Mouse (Mus musculus): ENCODE measurements at regions not wholly inside any gene's neighbourhood (a gene's known extent, or its start where the extent isn't known, plus 50 kb on each side); places are given as distances from the start of the nearest gene placed in this dataset.

DNA sequence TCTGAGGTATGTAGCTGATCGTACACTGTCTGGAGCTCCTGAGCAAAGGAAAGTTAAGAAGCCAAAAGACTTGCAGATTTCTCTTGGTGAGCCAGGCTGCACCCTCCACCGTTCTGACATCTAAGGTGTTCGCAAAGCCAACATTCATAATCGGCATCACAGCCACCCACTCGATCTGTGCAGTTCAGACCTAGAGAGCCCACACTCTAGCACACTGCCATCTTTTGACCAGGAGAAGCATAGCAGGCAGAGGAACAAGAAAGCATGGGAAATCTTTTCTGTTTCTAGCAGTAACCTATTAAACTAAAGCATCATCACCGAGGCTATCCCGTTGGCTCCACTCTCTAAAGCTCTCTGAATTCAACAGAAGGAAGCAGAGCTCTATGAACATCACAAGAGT lies 59.2 kb downstream of the Areg start:
- peak; percentile 4 for DNase-seq (ENCODE audit: low read depth, low spot score)

DNA sequence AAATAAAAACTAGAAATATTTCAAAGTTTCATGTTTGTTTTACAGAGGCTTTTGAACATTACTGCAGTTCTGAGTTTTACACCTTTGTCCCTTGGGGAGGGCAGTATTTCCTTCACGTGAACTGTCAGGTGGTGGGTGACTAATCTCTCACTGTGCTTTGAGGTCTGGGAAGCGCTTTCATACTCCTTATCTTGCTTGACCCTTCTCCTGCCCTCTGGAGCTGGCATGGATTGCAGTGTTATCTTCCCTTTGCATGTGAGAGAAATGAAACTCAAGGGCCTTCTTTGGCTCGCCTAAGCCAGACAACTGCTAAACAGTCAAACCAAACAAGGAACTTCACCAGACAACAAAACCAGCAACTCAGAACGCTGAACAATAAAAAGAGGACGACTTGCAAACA lies 61.0 kb downstream of the Areg start:
- DNase-seq (ENCODE audit: low read depth, low spot score): no peak

DNA sequence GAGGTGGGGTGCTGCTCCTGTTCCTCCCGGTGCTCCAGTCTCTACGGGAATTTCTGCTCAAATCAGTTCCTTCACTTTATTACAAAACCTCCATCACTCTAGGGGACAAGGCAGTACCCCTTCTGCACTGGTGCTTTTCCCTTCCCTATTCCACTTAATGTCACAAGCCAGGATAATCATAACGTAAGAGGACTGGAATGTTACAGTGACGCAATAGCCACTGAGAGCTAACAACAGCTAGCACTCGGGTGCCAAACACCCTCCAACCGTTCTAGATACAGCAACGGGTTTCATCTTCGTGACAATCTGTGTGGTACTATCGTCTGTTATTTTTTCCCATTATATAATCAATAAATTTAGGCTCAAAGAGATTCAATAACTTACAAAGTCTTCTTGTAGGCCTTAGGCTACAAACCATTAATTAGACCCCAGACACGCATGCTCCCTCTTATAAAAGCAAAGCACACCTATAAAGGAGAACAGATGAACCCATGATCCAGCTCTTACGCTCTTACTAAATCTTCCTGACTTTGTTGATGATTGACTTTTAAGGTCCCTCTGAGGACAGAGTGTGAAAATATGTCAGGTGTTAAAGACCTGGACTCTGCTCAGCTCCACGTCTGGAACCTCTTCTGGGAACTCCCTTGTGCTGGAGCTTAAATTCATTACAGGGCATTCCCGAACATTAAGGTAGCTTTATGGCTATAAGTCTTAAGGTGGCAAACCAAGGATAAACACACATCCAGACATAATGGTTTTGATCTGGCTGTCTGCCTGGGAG lies 65.0 kb downstream of the Areg start:
- no peak for DNase-seq (ENCODE audit: low read depth, low spot score)

DNA sequence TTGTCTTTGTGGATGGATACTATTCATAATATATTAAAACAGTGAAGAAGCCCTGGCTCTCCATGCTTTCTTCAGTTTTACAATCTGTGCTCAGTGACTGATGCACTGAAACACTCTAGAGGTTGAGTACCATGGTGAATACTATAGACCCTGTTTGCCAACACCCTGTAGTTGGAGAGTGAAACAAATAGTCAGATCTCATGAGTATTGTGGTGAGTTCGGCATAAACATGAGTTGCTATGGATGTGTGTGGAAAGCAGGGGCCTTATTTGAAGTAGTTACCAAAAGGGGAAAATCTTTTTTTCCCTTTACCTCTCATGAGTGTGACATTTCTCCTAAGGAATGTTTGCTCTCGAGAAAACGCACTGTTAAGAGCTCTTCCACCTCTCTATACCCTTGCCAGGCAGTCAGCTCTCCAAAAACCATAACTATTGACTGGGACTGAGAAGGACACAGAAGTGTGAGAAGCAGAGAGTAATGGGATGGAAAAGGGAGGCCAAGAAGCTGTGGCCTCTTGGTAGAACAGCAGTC lies 66.0 kb downstream of the Areg start:
- no peak for DNase-seq (ENCODE audit: low read depth, low spot score)

DNA sequence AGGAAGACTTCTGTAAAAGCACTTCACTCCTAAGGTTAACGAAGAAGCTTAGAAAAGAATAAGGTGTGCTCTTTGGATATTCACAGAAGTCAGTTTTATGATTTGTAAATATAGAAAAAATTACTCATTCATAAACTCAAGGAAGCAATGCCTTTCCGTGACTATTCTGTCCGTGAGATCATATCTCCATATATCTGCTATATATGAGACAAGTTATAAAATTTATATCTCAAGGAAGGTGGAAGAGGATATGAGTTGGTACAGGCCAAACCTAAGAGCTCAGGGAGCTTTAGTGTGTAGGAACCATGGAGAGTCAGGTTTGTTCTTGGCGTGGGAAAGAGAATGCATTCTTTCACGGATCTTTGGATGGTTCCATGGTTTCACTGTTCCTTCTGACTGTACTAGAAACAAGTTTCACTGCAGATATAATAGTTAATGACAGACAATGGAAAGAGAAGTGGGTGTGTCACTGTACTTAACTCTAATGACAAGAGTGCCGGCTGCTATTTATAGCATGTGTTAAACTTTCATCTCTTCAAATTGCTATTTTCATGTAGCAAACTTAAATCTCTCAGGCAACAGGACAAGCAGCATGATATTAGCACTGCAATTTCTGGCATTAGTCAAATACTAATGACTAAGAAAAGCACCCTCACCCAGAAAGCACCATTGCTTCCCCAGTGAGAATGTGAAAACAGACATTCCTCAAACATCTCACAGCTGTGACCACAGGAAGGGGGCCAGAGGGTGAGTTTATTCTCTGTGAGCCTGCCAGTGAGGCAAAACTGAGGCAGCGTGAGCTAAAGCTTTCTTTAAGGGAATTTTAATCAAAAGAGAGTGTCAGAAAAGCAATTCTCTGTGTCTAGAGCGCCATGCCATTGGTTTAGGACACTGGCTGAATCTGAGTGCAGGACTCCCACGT lies 67.4 kb downstream of the Areg start:
- no peak for DNase-seq (ENCODE audit: low read depth, low spot score)

DNA sequence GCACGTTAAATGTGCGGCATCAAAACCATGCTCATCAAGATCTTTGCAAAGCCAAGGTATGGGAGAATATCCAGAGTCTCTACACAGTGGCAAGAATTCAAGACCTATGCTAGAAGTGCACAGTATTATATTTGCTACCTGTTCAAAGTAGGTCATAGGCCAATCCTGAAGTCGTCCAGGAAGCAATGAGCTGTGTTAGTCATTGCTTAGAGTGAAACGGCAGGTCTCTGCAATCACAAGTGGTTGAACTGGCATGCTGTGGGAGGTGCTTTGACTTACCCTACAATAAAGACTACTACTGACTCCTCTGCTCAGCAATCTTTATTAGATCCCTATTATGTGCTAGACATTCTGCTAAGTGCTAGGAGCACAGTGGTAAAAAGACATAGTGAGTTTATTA lies 80.8 kb downstream of the Areg start:
- DNase-seq (ENCODE audit: low read depth, low spot score): no peak

DNA sequence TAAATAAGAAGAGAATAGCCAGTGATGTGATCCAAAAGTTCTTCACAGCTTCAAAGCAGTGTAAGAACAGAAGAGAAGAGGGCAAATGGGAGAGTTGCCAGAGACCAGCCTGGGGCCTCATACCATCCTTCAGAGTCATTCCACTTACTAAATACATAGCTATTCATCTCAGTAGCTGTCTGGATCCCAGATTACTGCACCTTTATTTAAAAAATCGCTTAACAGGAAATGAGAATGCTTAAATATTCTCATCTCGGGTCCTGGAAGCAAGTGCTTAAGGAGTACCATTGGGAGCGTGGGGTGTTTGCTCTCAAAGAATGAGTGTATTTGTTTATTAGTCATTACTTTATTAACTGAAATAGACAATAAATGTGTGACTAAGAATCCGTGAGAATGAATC lies 102.3 kb downstream of the Areg start:
- no peak for DNase-seq (ENCODE audit: low read depth, low spot score)

DNA sequence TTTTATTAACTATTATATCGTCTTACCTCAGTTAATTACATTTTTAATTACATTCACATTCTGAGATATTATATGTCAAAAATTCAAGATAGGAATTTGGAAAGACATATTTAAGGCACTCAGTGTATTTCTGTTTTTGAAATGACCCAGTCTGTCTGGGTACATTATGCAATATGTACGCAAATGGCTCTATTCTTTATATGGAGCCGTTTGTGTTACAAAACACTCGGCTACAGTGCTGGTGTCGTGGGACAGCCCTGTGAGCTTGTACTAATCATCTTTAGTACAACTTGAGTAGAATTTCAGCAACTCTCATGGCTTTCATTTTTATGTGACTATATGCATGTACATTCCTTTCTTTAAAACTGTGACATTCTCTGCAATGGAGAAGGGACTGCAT lies 108.0 kb downstream of the Areg start:
- DNase-seq (ENCODE audit: low read depth, low spot score): no peak

DNA sequence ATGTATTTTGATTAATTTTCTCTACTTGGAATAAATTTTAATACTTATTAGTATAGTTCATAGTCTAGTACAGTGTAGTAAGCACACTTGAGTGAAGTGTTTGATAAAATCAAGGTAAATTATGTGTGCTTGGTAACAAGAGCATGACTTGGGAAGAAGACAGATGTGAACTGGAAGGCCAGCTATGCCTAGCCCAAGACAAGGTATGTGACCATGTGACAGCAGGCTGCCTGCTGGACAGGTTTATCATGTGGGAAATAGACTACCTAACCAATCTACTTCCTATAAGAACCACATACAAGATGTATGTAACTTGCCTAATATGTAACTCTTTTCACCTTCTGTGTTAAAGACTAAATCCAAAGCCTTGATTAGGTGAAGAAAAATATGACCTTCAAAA lies 122.5 kb downstream of the Areg start:
- no peak for DNase-seq (ENCODE audit: low read depth, low spot score)

DNA sequence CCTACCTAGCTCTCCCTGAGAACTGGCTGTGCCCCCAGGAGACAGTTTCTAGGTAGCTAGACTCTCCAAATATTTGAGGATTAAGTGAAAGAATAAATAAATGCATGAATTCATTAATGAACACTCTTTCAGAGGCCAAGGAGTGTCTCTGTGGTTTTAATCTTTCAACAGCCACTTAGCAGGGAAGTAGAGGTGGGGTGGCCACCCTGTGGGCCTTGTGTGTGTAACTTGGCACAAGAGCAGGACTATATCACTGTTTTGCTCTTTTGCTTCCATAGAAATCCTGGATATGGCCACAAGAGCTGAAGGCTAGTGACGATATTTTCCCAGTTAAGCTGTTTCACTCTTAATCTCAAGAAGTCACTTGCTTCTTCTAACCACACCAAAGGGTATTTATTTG lies 123.1 kb downstream of the Areg start:
- no peak for DNase-seq (ENCODE audit: low read depth, low spot score)

DNA sequence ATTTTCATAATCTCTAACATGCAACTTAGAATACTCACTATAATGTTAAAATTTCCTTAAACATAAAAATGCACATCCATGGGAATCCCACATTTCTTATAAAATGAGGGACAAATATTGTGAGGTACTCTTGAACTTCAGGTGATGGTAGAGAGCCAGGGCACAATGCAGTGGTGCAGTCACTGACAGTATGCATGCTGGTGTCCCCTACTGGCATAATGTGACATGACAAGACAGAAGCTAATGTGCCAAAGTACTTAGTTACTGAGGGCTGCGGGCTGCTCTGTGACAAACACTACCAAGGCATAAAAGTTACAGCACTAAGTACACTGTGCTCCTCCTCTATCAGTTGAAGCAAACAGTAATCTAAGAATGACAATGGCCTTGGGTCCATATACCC lies 131.3 kb downstream of the Areg start:
- DNase-seq (ENCODE audit: low read depth, low spot score): peak; percentile 6

DNA sequence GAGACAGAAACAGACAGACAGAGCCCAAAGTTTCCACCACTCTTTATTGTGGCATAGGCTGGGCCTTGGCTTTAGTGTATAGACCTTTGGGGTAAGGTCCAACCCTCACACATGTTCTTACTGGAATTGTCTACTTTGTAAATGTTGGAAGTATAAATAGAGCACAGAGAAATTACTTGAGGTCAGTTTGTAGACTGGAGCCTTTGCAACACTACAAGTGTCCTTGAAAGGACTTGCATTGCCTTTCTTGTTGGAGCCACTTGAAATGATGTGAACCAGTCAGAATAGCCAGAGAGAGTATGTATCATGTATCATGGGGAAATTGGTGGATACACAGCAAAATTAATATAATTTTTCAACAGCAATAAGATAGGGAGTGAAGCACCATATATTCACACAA lies 131.4 kb downstream of the Btc start:
- no peak for DNase-seq (ENCODE audit: low read depth, low spot score)

DNA sequence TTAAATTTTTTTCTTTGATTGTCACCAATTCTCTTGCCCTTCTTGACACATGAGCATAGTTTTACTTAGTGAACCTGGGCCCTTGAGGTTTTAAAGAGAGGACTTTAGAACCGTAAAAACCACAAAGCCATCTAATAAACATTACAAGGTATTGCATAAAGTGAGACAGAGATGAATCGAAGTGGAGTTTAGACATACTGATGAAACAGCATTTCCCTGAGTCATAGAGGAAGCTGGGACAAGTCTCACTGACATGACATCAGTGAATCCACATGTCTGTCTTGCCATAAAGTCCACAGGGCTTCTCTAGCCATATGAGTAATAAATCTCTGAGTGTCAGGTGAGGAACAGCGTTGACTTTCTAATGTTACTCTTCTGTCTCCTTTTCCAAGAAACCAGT lies 128.4 kb downstream of the Btc start:
- no peak for DNase-seq (ENCODE audit: low read depth, low spot score)

DNA sequence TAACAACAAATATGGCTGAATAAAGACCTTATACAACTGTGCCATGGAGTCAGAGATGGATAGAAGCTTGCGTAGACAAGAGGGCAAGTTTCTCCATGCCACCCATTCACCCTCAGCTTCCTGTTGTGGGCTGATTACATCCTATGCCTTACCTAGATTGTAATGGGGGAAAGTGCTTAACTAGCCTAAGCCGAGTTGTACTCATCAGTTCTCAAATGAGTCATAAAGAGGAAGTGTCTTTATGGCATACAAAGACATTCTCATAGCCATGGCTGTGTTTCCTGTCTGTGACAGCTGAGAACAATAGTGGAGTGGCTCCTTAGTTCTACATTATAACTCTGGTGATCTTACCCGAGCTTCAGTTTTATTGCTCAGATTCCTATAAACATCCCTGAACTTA lies 124.3 kb downstream of the Btc start:
- DNase-seq (ENCODE audit: low read depth, low spot score): peak; percentile 65

DNA sequence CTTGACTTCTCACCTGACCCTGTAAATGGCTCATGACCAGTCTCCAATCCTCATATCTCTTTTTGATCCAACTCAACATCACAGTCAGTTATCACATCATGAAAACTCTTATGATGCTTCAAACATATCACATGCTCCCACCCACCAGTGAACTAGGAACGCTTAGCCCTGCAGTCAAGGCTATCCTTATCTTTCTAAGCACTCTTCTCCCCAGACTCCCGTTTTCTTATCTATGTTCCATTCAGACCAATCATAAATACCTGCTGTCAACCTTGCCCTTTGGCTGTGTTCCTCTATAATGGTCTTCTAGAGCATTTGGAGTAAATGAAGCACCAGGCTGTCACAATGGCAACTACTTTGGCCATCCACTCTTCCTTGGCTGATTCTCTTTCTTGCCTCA lies 123.3 kb downstream of the Btc start:
- no peak for DNase-seq (ENCODE audit: low read depth, low spot score)

DNA sequence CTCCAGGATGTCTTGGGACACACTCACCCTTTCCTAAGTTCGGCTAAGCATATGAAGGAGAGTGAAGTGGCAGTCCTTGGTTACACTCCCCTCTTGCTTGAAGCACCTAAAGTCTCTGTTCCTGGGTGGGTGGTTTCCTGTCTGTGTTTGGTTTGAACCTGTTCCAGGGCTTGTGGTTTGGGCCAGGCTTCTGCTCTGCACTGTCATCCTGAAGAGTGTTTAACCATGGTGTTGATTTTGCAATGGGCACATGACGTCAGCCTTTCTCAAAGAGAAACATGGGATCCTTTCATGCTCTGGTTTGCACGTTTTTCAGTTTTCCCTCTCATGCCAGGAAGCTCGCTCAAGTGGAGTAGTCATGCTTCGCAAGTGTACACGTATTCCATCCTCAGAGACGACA lies 119.8 kb downstream of the Btc start:
- DNase-seq (ENCODE audit: low read depth, low spot score): no peak

DNA sequence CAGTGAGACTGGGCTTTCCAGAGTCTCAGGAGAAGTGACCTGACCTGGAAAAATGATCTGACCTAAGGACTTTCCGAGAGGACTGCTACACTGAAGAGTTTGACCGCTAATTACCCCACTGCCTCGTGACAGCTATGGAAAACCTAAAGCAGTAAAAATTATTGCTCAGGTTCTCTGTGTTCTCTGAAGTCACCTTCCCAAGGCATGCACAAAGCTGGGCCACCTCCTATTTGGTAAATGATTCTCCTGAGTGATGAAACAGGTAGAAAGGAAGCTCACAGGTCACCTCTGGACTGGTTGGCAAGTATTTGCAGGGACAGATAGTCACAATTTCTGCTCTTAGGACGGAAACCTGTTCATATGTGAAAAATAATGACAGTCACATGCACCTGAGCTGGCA lies 109.7 kb downstream of the Btc start:
- DNase-seq (ENCODE audit: low read depth, low spot score): no peak

DNA sequence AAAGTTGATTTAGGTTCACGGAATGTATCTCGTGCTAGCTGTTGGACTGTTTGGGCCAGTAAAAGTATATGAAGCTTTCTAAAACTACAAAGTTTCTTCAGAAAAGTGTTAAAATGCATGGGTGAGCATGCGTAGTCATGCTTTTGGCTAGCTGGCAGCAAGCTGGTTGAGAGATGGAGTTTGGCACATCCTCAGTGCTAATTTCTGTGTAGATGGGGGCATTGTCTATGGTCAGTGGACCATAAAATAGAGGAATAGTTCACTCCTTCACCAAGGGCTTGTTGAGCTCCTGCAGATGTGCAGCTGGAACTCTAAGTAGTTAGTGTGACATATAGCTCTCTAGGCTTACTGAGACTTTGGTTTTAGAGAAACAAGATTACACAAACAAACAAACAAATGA lies 107.8 kb downstream of the Btc start:
- DNase-seq (ENCODE audit: low read depth, low spot score): no peak

DNA sequence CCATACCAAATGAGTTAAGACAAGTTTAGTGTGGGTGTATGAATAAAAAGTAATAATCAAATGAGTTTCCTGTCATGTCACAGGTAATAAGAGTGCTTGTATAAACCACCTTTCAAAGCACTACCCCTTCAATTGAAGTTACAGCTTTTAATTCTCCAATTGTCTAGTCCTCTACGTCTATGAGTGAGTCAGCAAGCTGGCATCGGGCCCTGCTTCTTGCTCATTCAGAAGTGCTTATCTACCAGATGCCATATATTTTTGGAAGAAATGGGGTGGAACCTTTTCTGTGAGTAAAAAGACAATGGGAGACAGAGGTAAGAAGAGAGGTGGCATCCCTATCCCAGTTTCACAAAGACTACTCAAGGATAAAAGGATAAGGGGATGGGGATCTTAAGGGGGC lies 105.7 kb downstream of the Btc start:
- DNase-seq (ENCODE audit: low read depth, low spot score): no peak

DNA sequence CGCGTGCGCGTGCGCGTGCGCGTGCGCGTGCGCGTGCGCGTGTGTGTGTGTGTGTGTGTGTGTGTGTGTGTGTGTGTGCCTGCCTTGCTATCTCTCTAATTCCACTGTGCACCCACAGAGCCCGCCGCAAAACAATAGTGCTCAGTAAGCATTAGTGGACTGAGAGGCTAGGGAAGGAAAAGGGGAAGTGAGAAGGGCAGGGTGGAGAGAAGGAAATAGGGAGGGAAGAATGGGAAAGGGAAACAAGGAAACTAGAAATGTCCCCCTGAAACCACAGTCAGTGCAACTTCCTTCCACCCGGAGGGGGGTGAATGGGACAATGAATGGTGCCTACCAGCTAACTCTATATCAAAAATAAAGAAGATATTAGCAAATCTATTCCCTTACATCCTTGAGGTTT lies 100.7 kb downstream of the Btc start:
- DNase-seq (ENCODE audit: low read depth, low spot score): no peak

DNA sequence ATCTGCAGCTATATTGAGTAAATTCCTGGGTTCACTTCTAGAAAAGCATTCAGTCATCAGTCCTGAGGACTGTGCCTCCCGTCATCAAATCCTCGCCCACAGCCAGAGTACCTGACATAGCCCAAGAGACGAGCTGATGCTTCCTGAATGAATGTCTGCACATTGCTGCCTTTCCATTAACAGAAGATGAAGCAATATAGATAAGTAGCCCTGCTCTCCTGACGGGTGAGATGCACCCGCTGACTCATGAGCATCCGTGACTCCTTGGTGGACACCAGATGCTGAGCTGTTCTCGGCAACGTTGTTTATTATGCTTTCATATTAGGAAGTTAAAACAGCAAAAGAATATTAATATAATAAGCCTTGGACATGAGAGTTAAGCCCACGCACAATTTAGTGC lies 99.9 kb downstream of the Btc start:
- DNase-seq (ENCODE audit: low read depth, low spot score): no peak

DNA sequence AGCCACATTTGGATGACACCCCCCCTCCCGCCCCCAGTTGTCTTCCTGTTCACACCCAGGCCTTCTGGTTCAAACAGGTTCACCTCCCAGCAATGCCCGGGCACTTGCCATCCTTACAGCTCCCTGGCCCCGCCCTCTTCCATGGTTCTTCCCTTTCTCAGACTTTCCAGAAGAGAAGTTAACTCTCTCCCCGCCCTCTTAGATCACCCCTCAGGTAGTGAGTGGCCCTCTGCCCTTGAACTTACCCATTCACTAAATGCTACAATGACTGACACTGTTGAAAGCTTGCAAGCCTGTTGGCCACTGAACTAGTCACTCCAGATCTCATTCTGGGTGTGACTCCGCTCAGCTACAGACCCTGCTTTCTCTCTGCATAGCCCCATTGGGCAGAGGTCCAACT lies 99.1 kb downstream of the Btc start:
- DNase-seq (ENCODE audit: low read depth, low spot score): no peak

DNA sequence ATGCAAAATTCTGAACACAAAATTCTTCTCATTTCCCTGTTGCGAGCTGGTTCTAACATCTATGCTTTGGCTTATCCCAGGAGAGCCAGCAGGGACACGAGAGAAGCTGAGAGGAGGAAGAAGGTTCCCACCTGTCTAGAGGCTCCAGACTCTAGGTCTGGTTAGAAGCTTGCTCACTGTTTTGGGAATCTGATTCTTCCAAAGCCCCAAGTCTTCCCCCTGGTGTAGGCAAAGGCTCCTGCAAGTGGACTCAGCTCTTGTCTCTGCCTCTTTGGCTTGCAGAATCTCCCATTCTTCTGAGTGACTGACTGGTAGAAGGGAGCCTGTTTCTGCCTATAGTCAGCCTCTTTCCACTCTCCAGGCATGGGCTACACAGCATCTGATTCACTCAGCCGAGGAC lies 95.8 kb downstream of the Btc start:
- no peak for DNase-seq (ENCODE audit: low read depth, low spot score)
